Mouse (Mus musculus) bone marrow macrophage, adult 2 months (primary cell): ENCODE measurements around the gene Nat9.

ENCODE experiments used
- CTCF ChIP-seq: IDR thresholded peaks from 2 replicates; pipeline ENCODE4 v1.5.1; 2012; ENCODE audit warnings: low read depth, mild to moderate bottlenecking, low read length, moderate library complexity
- POLR2A ChIP-seq: IDR thresholded peaks from 2 replicates; pipeline ENCODE4 v1.6.1; 2012; ENCODE audit warnings: mild to moderate bottlenecking, low read depth, low read length, borderline replicate concordance

- no peak for TF ChIP-seq CTCF
- no peak for TF ChIP-seq POLR2A
Observed at GRCm38 (mm10) chr11:115153088-115153487, 34.6 kb downstream of the Nat9 start.
